Mouse (Mus musculus) spleen, adult 10 weeks (tissue): ENCODE measurements around the gene Pnma5. TPM values are rescaled to one million over a fixed set of nuclear protein-coding genes. Genes with fewer than 3 reads are reported as not detected.

Source experiments
- polyA plus RNA-seq: library from polyadenylated mRNA; stranded (reverse); fragments of 350-450 nt; fragmentation: Illumina TruSeq; extraction: RNeasy Lipid Tissue Mini Kit (QIAGEN cat#74804); gene quantifications from one replicate; pipeline ENCODE4 v1.2.3, GENCODE M21; 2015; ENCODE audit warnings: low replicate concordance; ENCODE audit not compliant: insufficient read depth

The Pnma5 gene
- polyA plus RNA-seq, result not detected

GRCm38 (mm10) chrX:73037003-73037402, at the start of gene Pnma5:
TSS of gene Pnma5 (minus strand) at chrX:73037103.

GRCm38 (mm10) chrX:73082267-73083055, 45.6 kb upstream of the Pnma5 start, which contains the start of gene Xlr4a:
TSS of gene Xlr4a (minus strand) at chrX:73082478.

GRCm38 (mm10) chrX:73064415-73064793, 27.5 kb upstream of the Pnma5 start, which contains the start of gene Pnma3:
TSS of gene Pnma3 (plus strand) at chrX:73064787.

GRCm38 (mm10) chrX:72986841-72987519, 49.9 kb downstream of the Pnma5 start, which contains the start of gene Zfp185:
TSS of gene Zfp185 (plus strand) at chrX:72987339.

Other genes starting within 250 kb of the Pnma5 start
- gene Gabrq, start 211.9 kb downstream of the Pnma5 start, polyA plus RNA-seq, result 9.1 TPM
- gene Cetn2, start 118.7 kb downstream of the Pnma5 start, polyA plus RNA-seq, result 105 TPM
- 21.9 TPM for gene Nsdhl, start 118.5 kb downstream of the Pnma5 start, polyA plus RNA-seq
- 1.0 TPM for gene Zfp185, start 49.8 kb downstream of the Pnma5 start, polyA plus RNA-seq
- not detected for gene Pnma3, start 27.7 kb upstream of the Pnma5 start, polyA plus RNA-seq
- gene Xlr4a, start 45.4 kb upstream of the Pnma5 start, polyA plus RNA-seq, result 44.1 TPM
- gene Xlr3a, start 60.0 kb upstream of the Pnma5 start, polyA plus RNA-seq, result 0.55 TPM
- gene Gm14685, start 79.9 kb upstream of the Pnma5 start, polyA plus RNA-seq, result not detected
- not detected for gene Xlr5b, start 111.7 kb upstream of the Pnma5 start, polyA plus RNA-seq
- gene DXBay18, start 112.3 kb upstream of the Pnma5 start, polyA plus RNA-seq, result not detected
- not detected for gene Spin2d, start 139.9 kb upstream of the Pnma5 start, polyA plus RNA-seq
- gene Xlr3b, start 155.1 kb upstream of the Pnma5 start, polyA plus RNA-seq, result 15.7 TPM
- gene Xlr4b, start 177.2 kb upstream of the Pnma5 start, polyA plus RNA-seq, result 72.3 TPM
- 4.5 TPM for gene F8a, start 191.2 kb upstream of the Pnma5 start, polyA plus RNA-seq
- gene Xlr4c, start 206.0 kb upstream of the Pnma5 start, polyA plus RNA-seq, result 33.7 TPM
- not detected for gene Xlr3c, start 228.3 kb upstream of the Pnma5 start, polyA plus RNA-seq